Mouse (Mus musculus) 3134 (cell line): ENCODE data around the gene Camp.
"Not testable (repeated sequence)": the region's sequence is repeated elsewhere in the genome, so short reads cannot be mapped to it uniquely, and the experiment has no call there.

Experiments
- DNase-seq: peaks from one replicate; pipeline ENCODE4 v3.0.0-alpha.2; 2011; ENCODE audit warnings: low spot score; ENCODE audit not compliant: insufficient read length; ENCODE audit errors: extremely low read depth

Camp gene

GRCm38 (mm10) chr9:109854341-109854740, 4.9 kb upstream of the Camp start:
- no peak for DNase-seq

GRCm38 (mm10) chr9:109850099-109850498, 682 bp upstream of the Camp start:
- no peak for DNase-seq

- no peak for DNase-seq
These were observed 16.4 kb downstream of the Camp start for GRCm38 (mm10) chr9:109833088-109833412.

GRCm38 (mm10) chr9:109832391-109833087, 16.9 kb downstream of the Camp start, which contains the start of gene Nme6:
Gene Nme6 (plus strand): TSS chr9:109832749.
- DNase-seq: peak; percentile 87

GRCm38 (mm10) chr9:109826181-109826580, 23.2 kb downstream of the Camp start:
- DNase-seq: no peak

- no peak for DNase-seq
These were observed 23.7 kb downstream of the Camp start for GRCm38 (mm10) chr9:109825739-109826138.

GRCm38 (mm10) chr9:109816341-109816740, 33.1 kb downstream of the Camp start:
- DNase-seq: no peak

GRCm38 (mm10) chr9:109813424-109813823, 36.0 kb downstream of the Camp start:
- no peak for DNase-seq

- DNase-seq: no peak
These were observed 37.4 kb downstream of the Camp start, which contains the start of gene Spink8 for GRCm38 (mm10) chr9:109811980-109812379. Gene Spink8 (plus strand): TSS chr9:109812280.

GRCm38 (mm10) chr9:109807898-109808297, 41.5 kb downstream of the Camp start:
- no peak for DNase-seq

GRCm38 (mm10) chr9:109806695-109807293, 42.6 kb downstream of the Camp start:
- DNase-seq: no peak

- no peak for DNase-seq
These were observed 43.2 kb downstream of the Camp start for GRCm38 (mm10) chr9:109806260-109806659.

- not testable (repeated sequence) for DNase-seq
These were observed 43.8 kb downstream of the Camp start for GRCm38 (mm10) chr9:109805596-109805995.

- DNase-seq: no peak
These were observed 51.4 kb downstream of the Camp start for GRCm38 (mm10) chr9:109798051-109798450.
